ENCODE assay signal across 20 mouse cellular contexts in genomic region chr8:78276120-78276519, GRCm38 (mm10).
"Had no signal": no experiment of that assay in that cellular context is flagged by ENCODE, and none has a peak within 500 bp of the region (broad histone marks: within the 10 kb centered on the region; RNA-seq: fewer than 3 reads in every experiment).

No protein-coding gene starts in this region.

- H3K4me2 ChIP-seq: lung, embryonic 15.5 days; midbrain, embryonic 11.5 days; midbrain, embryonic 13.5 days; neural tube, embryonic 13.5 days; neural tube, embryonic 15.5 days; stomach, embryonic 15.5 days had no signal

- H3K36me3 ChIP-seq: lung, embryonic 15.5 days; midbrain, embryonic 13.5 days; neural tube, embryonic 13.5 days; neural tube, embryonic 15.5 days; stomach, embryonic 15.5 days had no signal

- H3K27me3 ChIP-seq: lung, embryonic 15.5 days; megakaryocyte, embryonic 14.5 days; midbrain, embryonic 13.5 days; neural tube, embryonic 13.5 days; neural tube, embryonic 15.5 days; stomach, embryonic 15.5 days had no signal

- H3K9ac ChIP-seq: liver, postnatal 0 days; lung, embryonic 15.5 days; midbrain, embryonic 13.5 days; neural tube, embryonic 13.5 days; neural tube, embryonic 15.5 days; stomach, embryonic 15.5 days had no signal

- H3K4me3 ChIP-seq: lung, embryonic 15.5 days; megakaryocyte, embryonic 14.5 days; midbrain, embryonic 13.5 days; myocyte; neural tube, embryonic 13.5 days; neural tube, embryonic 15.5 days; stomach, embryonic 15.5 days had no signal

- H3K9me3 ChIP-seq: lung, embryonic 15.5 days; midbrain, embryonic 13.5 days; neural tube, embryonic 13.5 days; neural tube, embryonic 15.5 days; stomach, embryonic 15.5 days had no signal

- DNase-seq: liver, postnatal 0 days; lung, adult 2 months; lung, postnatal 14 days; lung, postnatal 36 days; right cerebral cortex, postnatal 14 days; thymus, adult 2 months; thymus, postnatal 25 days; thymus, postnatal 4 days had no signal

- H3K4me1 ChIP-seq: lung, embryonic 15.5 days; megakaryocyte, embryonic 14.5 days; stomach, embryonic 15.5 days had no signal

- ATAC-seq: liver, postnatal 0 days; lung, postnatal 0 days; midbrain, embryonic 13.5 days; midbrain, embryonic 16.5 days had no signal

- H3K27ac ChIP-seq: lung, embryonic 15.5 days; macrophage; midbrain, embryonic 13.5 days; neural tube, embryonic 13.5 days; neural tube, embryonic 15.5 days; stomach, embryonic 15.5 days; stomach, postnatal 0 days had no signal
